Mouse (Mus musculus): ENCODE measurements around the gene Rbbp5. TPM values are rescaled to one million over a fixed set of nuclear protein-coding genes. Genes with fewer than 3 reads are reported as not detected.

The Rbbp5 gene
- total RNA-seq, 2 experiments from 2014 or later, result 29.4 to 37.4 TPM

GRCm38 (mm10) chr1:132481619-132482018 is 4.5 kb downstream of the Rbbp5 start:
- DNase-seq (ENCODE audit: extremely low spot score in 1 of 2, low spot score in 2 of 2), result no peak
- intact Hi-C loops (cut with DNase I), result no loop called here

GRCm38 (mm10) chr1:132483234-132483633 is 6.1 kb downstream of the Rbbp5 start:
- intact Hi-C loops (cut with DNase I), result no loop called here

DNA sequence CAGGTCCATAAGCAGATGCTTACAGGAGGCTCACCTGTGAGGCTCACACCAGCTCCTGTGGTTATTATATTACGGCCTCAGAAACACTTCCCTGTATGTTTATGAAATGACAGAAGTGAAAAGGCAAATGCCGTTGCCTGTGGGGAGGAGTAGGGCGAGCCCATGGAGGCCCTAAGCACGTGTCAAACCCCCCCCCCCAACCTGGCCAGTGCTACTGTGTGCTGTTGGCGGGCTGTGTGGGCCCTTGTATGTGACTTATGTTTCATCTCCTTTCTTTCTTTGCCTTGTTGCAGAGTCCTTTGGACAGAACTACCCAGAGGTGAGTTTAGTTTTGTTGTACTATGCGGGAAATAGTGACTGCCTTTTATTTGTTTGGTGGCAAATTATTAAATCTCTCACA is 6.6 kb downstream of the Rbbp5 start:
- intact Hi-C loops (cut with DNase I), result no loop called here
- no peak for DNase-seq (ENCODE audit: extremely low spot score in 1 of 2, low spot score in 2 of 2)

More at GRCm38 (mm10) chr1:132483234-132483633, 6.1 kb downstream of the Rbbp5 start:
- no peak for DNase-seq (ENCODE audit: extremely low spot score in 1 of 2, low spot score in 2 of 2)

- intact Hi-C loops (cut with DNase I), result loop anchor here (10.0 kb wide), 1 partner anchor 486 kb away; no protein-coding TSS in a partner anchor
- no peak for DNase-seq (ENCODE audit: extremely low spot score in 1 of 2, low spot score in 2 of 2)
Measured at GRCm38 (mm10) chr1:132500535-132500934, 23.4 kb downstream of the Rbbp5 start.

- no peak for DNase-seq (ENCODE audit: extremely low spot score in 1 of 2, low spot score in 2 of 2)
- intact Hi-C loops (cut with DNase I), result loop anchor here (10.0 kb wide), 1 partner anchor 490 kb away; no protein-coding TSS in a partner anchor
Measured at GRCm38 (mm10) chr1:132505155-132505554, 28.0 kb downstream of the Rbbp5 start.

GRCm38 (mm10) chr1:132506058-132506457 is 28.9 kb downstream of the Rbbp5 start, which contains the start of gene Tmem81:
Tmem81 (plus strand) TSS chr1:132506230.
- DNase-seq (ENCODE audit: extremely low spot score in 1 of 2, low spot score in 2 of 2), result no peak
- intact Hi-C loops (cut with DNase I), result loop anchor here (10.0 kb wide), 1 partner anchor 491 kb away; no protein-coding TSS in a partner anchor

- no peak for DNase-seq (ENCODE audit: extremely low spot score in 1 of 2, low spot score in 2 of 2)
- intact Hi-C loops (cut with DNase I), result loop anchor here (10.0 kb wide), 1 partner anchor 492 kb away; no protein-coding TSS in a partner anchor
Measured at GRCm38 (mm10) chr1:132506656-132507055, 29.5 kb downstream of the Rbbp5 start.

DNA sequence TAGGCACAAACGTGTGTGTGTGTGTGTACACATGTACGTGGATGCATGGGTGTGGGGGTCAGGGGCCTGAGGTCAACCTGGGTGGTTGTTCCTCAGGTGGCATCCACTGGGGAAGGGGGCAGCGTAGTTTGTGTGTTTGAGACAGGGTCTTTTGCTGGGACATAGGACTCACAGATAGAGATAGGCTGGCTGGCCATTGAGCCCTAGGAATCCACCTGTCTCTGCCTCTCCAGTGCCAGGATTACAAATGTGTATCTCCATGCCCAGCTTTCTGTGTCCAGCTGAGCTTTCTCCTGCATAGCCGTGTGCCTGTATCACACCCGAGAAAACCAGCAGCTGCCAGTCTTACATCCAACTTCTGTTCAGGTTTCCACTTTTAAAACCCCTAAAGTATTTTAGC is 32.6 kb downstream of the Rbbp5 start:
- no peak for DNase-seq (ENCODE audit: extremely low spot score in 1 of 2, low spot score in 2 of 2)
- intact Hi-C loops (cut with DNase I), result loop anchor here (10.0 kb wide), 1 partner anchor 495 kb away; no protein-coding TSS in a partner anchor

- intact Hi-C loops (cut with DNase I), result no loop called here
- no peak for DNase-seq (ENCODE audit: extremely low spot score in 1 of 2, low spot score in 2 of 2)
Measured at GRCm38 (mm10) chr1:132511521-132511920, 34.4 kb downstream of the Rbbp5 start.

DNA sequence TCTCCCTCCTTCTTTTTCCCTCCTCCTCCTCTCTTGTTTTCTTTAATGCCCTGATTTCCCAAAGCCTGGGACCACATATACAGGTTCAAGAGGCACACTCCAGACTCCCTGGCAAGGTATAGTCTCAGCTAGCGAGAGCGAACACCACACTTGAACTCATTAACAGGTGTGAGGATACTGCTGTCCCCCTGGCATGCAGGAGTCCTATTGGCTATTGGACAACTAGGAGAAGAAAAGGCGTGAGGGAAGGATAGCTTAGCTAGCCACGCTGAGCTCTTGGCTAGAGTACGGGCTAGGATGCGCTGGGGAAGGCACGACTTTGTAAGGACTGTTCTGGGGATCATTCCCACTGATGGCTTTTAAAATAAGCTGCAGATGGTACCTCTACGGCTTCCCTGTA is 34.9 kb downstream of the Rbbp5 start:
- intact Hi-C loops (cut with DNase I), result no loop called here
- DNase-seq (ENCODE audit: extremely low spot score in 1 of 2, low spot score in 2 of 2), result no peak

- intact Hi-C loops (cut with DNase I), result no loop called here
- DNase-seq (ENCODE audit: extremely low spot score in 1 of 2, low spot score in 2 of 2), result no peak
Measured at GRCm38 (mm10) chr1:132515339-132515738, 38.2 kb downstream of the Rbbp5 start.

DNA sequence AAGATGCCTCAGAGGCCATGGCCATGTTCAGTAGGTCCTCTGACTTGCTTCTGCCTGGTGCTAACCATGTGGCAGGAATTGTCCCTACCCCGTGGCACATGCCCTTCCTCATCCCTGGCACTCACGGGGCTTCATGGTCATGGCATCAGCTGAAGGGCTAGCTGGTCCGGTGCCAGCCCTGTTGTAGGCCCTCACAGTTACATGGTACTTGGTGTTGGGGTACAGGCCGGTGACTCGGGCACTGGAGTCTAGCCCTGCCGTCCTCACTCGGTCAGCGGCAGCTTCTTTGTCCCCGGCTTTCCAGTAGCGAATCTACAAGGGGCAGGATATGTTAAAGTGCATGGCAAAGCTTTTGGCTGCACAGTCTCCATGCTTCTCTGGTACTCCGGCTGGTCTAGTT is 39.6 kb downstream of the Rbbp5 start:
- no peak for DNase-seq (ENCODE audit: extremely low spot score in 1 of 2, low spot score in 2 of 2)
- intact Hi-C loops (cut with DNase I), result no loop called here

- intact Hi-C loops (cut with DNase I), result no loop called here
- DNase-seq (ENCODE audit: extremely low spot score in 1 of 2, low spot score in 2 of 2), result no peak
Measured at GRCm38 (mm10) chr1:132518621-132519020, 41.5 kb downstream of the Rbbp5 start.

DNA sequence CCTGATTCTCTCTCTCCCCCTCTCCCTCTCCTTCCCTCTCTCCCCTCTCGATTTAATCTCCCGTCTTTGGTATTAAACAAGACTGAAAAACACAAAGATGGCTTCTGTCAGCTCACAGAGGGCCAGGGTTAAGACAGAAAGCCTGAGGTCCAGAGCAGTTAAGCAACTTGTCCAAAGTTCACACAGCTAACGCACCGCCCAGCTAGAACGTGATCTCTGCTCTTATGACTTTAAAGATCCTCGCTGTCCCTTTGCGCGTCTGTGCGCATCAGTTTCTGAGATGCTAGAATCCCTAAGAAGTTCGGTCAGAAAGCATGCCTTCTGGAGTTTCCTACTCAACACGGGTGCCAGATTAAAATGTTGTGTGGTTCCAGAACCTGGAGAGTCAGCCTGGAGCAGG is 42.6 kb downstream of the Rbbp5 start:
- DNase-seq (ENCODE audit: extremely low spot score in 1 of 2, low spot score in 2 of 2), result no peak
- intact Hi-C loops (cut with DNase I), result no loop called here

- intact Hi-C loops (cut with DNase I), result no loop called here
- DNase-seq (ENCODE audit: extremely low spot score in 1 of 2, low spot score in 2 of 2), result peak in 1 of 2 experiments; percentile 86
Measured at GRCm38 (mm10) chr1:132520764-132521163, 43.6 kb downstream of the Rbbp5 start.

DNA sequence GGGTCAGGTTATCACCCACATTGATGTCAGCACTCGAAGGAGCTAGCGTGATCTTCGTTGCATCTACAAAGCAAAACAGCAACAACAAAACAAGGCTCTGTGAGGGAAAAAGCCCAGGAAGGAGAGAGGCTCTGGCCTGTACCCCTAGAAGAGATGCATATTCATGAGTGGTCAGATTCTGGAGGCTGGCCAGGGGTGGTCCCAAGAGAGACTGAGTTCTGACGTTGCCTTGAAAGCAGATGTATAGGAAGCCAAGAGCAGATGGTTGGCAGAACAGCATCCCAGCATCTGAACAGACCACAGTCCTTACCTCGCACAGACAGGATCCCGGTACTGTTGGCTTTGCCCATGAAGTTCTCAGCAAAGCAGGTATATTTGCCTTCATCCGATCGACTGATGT is 45.9 kb downstream of the Rbbp5 start:
- intact Hi-C loops (cut with DNase I), result no loop called here
- DNase-seq (ENCODE audit: extremely low spot score in 1 of 2, low spot score in 2 of 2), result peak in 1 of 2 experiments; percentile 34

DNA sequence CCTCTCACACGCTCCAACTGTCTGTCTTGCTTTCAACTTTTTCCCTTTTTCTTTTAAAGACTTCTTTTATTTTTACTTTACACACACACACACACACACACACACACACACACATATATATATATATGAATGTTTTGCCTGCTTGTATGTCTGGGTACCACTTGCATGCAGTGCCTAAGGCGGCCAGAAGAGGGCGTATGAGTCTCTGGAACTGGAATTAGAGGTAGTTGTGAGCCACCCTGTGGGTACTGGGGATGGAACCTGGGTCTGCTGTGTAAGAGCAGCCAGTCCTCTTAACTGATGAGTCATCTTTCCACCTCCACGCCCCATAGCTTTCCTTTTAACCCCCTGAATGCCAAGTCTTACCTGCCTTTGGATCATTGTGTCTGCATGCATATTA is 46.8 kb downstream of the Rbbp5 start:
- intact Hi-C loops (cut with DNase I), result loop anchor here (2.0 kb wide), 1 partner anchor 71 kb away; no protein-coding TSS in a partner anchor
- no peak for DNase-seq (ENCODE audit: extremely low spot score in 1 of 2, low spot score in 2 of 2)

- DNase-seq (ENCODE audit: extremely low spot score in 1 of 2, low spot score in 2 of 2), result peak; percentile 70 to 88
- intact Hi-C loops (cut with DNase I), result loop anchor here (2.0 kb wide), 1 partner anchor 69 kb away; no protein-coding TSS in a partner anchor
Measured at GRCm38 (mm10) chr1:132525832-132526231, 48.7 kb downstream of the Rbbp5 start.

- DNase-seq (ENCODE audit: extremely low spot score in 1 of 2, low spot score in 2 of 2), result no peak
- intact Hi-C loops (cut with DNase I), result no loop called here
Measured at GRCm38 (mm10) chr1:132528071-132528470, 50.9 kb downstream of the Rbbp5 start.

DNA sequence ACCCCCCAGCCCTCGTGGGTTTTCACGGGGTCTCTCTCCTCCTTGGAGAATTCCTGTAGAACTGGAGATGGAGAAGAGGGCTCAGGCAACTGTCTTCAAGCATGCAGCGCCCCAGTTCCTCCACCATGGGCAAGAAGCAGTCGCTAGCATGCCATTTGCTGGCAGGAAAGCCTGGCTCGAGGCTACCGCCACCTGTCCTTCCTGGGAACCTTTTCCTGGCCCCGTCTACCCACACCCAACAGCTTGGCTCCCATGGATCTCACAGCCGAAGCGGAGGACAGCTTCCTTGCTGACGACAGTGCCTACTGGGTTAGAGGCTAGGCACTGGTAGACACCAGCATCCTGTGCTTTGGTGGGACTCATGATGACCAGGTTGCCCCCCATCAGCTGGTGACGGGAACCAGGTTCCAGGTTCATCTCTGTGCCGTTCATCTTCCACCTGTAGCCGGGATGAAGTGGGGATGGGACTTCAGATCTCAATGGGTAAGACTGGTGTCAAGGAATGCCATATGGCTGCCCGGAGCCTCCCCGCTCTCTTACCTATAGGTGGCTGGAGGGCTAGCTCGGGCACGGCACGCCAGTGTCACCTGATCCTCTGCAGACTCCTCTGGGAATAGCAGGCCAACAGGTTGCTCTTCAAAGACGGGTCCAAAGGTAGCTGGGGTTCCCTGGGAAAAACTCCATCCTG is 51.6 kb downstream of the Rbbp5 start:
- no peak for DNase-seq (ENCODE audit: extremely low spot score in 1 of 2, low spot score in 2 of 2)
- intact Hi-C loops (cut with DNase I), result no loop called here

Measured in left cerebral cortex, postnatal 10 days (tissue).